Mouse (Mus musculus): ENCODE results near the gene Rnase4. TPM values are rescaled to one million over a fixed set of nuclear protein-coding genes. Genes with fewer than 3 reads are reported as not detected.

The Rnase4 gene
- total RNA-seq, 2 experiments from 2014 or later, result 14.6 to 15.4 TPM

- TF ChIP-seq CTCF (IDR thresholded peaks at IDR 0.05), result no peak
- Histone ChIP-seq H3K4me3 (no peak overlapping the region), H3K27ac (no peak overlapping the region)
- no peak for DNase-seq (ENCODE audit: extremely low spot score in 1 of 2, low spot score in 2 of 2)
- intact Hi-C loops (cut with DNase I), result loop anchor here (5.0 kb wide), 2 partner anchors 71 to 246 kb away; no protein-coding TSS in a partner anchor
Observed at GRCm38 (mm10) chr14:51101284-51101683, 10.4 kb downstream of the Rnase4 start.

GRCm38 (mm10) chr14:51103217-51103616 is 12.3 kb downstream of the Rnase4 start:
- no peak overlapping the region for H3K4me3 ChIP-seq
- no peak overlapping the region for H3K27ac ChIP-seq
- intact Hi-C loops (cut with DNase I), result loop anchor here (1.0 to 5.0 kb wide), 4 partner anchors 69 to 244 kb away; no protein-coding TSS in a partner anchor
- DNase-seq (ENCODE audit: extremely low spot score in 1 of 2, low spot score in 2 of 2), result peak; percentile 65 to 71
- peak; percentile 96 for TF ChIP-seq CTCF (IDR thresholded peaks at IDR 0.05)

- intact Hi-C loops (cut with DNase I), result loop anchor here (5.0 kb wide), 2 partner anchors 68 to 243 kb away; no protein-coding TSS in a partner anchor
- TF ChIP-seq CTCF (IDR thresholded peaks at IDR 0.05), result no peak
- no peak overlapping the region for H3K4me3 ChIP-seq
- DNase-seq (ENCODE audit: extremely low spot score in 1 of 2, low spot score in 2 of 2), result no peak
- H3K27ac ChIP-seq, result no peak overlapping the region
Observed at GRCm38 (mm10) chr14:51104366-51104765, 13.5 kb downstream of the Rnase4 start.

GRCm38 (mm10) chr14:51106449-51106967 is 15.6 kb downstream of the Rnase4 start:
- Histone ChIP-seq H3K4me3 (no peak overlapping the region), H3K27ac (no peak overlapping the region)
- no peak for DNase-seq (ENCODE audit: extremely low spot score in 1 of 2, low spot score in 2 of 2)
- intact Hi-C loops (cut with DNase I), result no loop called here
- TF ChIP-seq CTCF (IDR thresholded peaks at IDR 0.05), result no peak

GRCm38 (mm10) chr14:51111966-51112365 is 21.1 kb downstream of the Rnase4 start:
- TF ChIP-seq CTCF (IDR thresholded peaks at IDR 0.05), result no peak
- H3K4me3 ChIP-seq, result no peak overlapping the region
- intact Hi-C loops (cut with DNase I), result no loop called here
- DNase-seq (ENCODE audit: extremely low spot score in 1 of 2, low spot score in 2 of 2), result no peak
- H3K27ac ChIP-seq, result no peak overlapping the region

GRCm38 (mm10) chr14:51113476-51113875 is 22.6 kb downstream of the Rnase4 start:
- DNase-seq (ENCODE audit: extremely low spot score in 1 of 2, low spot score in 2 of 2), result no peak
- Histone ChIP-seq H3K4me3 (no peak overlapping the region), H3K27ac (no peak overlapping the region)
- intact Hi-C loops (cut with DNase I), result no loop called here
- TF ChIP-seq CTCF (IDR thresholded peaks at IDR 0.05), result no peak

- H3K4me3 ChIP-seq, result no peak within 1 kb of the TSS
- intact Hi-C loops (cut with DNase I), result no loop called here
- no peak for TF ChIP-seq CTCF (IDR thresholded peaks at IDR 0.05)
- H3K27ac ChIP-seq, result no peak within 1 kb of the TSS
- DNase-seq (ENCODE audit: extremely low spot score in 1 of 2, low spot score in 2 of 2), result no peak
Observed at GRCm38 (mm10) chr14:51113916-51114560, 23.2 kb downstream of the Rnase4 start, which contains the start of gene Eddm3b. Eddm3b (plus strand) TSS chr14:51114426.

GRCm38 (mm10) chr14:51125684-51126083 is 34.8 kb downstream of the Rnase4 start:
- no peak for TF ChIP-seq CTCF (IDR thresholded peaks at IDR 0.05)
- DNase-seq (ENCODE audit: extremely low spot score in 1 of 2, low spot score in 2 of 2), result no peak
- H3K27ac ChIP-seq, result no peak overlapping the region
- intact Hi-C loops (cut with DNase I), result no loop called here
- no peak overlapping the region for H3K4me3 ChIP-seq

GRCm38 (mm10) chr14:51127648-51128258 is 36.9 kb downstream of the Rnase4 start:
- H3K27ac ChIP-seq, result no peak overlapping the region
- no peak for TF ChIP-seq CTCF (IDR thresholded peaks at IDR 0.05)
- intact Hi-C loops (cut with DNase I), result no loop called here
- DNase-seq (ENCODE audit: extremely low spot score in 1 of 2, low spot score in 2 of 2), result no peak
- no peak overlapping the region for H3K4me3 ChIP-seq

GRCm38 (mm10) chr14:51128775-51129623 is 38.1 kb downstream of the Rnase4 start:
- intact Hi-C loops (cut with DNase I), result no loop called here
- no peak overlapping the region for H3K4me3 ChIP-seq
- no peak for TF ChIP-seq CTCF (IDR thresholded peaks at IDR 0.05)
- DNase-seq (ENCODE audit: extremely low spot score in 1 of 2, low spot score in 2 of 2), result no peak
- H3K27ac ChIP-seq, result no peak overlapping the region

GRCm38 (mm10) chr14:51129624-51129975 is 38.7 kb downstream of the Rnase4 start:
- intact Hi-C loops (cut with DNase I), result no loop called here
- no peak overlapping the region for H3K27ac ChIP-seq
- no peak for TF ChIP-seq CTCF (IDR thresholded peaks at IDR 0.05)
- no peak overlapping the region for H3K4me3 ChIP-seq
- no peak for DNase-seq (ENCODE audit: extremely low spot score in 1 of 2, low spot score in 2 of 2)

All from left cerebral cortex, adult 2 months (tissue).